26 mouse cellular contexts compared by ENCODE assay signal in the genomic region with DNA sequence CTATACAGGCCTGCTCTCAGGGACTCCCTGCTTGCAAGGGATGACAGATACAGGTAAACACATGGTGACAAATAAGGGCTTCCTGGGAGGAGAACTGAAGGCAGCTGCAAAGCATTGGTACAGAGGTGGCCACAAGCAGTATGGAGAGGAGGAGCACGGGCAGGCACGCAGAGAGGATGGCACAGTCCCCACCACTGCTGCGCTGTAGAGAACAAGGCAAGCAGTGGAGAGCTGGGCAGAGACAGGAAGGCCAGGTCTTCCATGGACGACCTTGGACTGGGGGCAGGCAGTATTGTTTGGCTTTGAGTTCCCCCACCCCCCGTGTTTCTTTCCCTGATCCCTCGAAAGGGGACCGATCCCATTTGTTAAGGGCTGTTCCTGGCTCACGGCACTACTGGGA. TPM values are rescaled to one million over a fixed set of nuclear protein-coding genes. Genes with fewer than 3 reads are reported as not detected.
A peak's percentile ranks its signal among the peaks of the same experiment; 100 is the strongest.
DNase-seq lines count a peak whose midpoint lies in the region; ATAC-seq and TF ChIP-seq lines count a peak whose summit lies in the region.
"Had no signal": no experiment of that assay in that cellular context is flagged by ENCODE, and none has a peak within 500 bp of the region (broad histone marks: within the 10 kb centered on the region; RNA-seq: fewer than 3 reads in every experiment).

No protein-coding gene starts in this region.

- H3K9ac ChIP-seq in kidney, embryonic 14.5 days (ENCODE audit: low read depth, low read length), result no peak overlapping the region
- no peak overlapping the region for H3K9ac ChIP-seq in liver, embryonic 13.5 days
- H3K9ac ChIP-seq in liver, embryonic 12.5 days, result no peak overlapping the region
- H3K9ac ChIP-seq: embryonic facial prominence, embryonic 13.5 days; embryonic facial prominence, embryonic 15.5 days; forebrain, embryonic 12.5 days had no signal

- peaks cover 44% of the 10 kb centered on the region for H3K36me3 ChIP-seq in kidney, embryonic 14.5 days (ENCODE audit: control insufficient read depth, insufficient read depth, low read length)
- H3K36me3 ChIP-seq in liver, embryonic 13.5 days, result peaks cover 55% of the 10 kb centered on the region
- peaks cover 70% of the 10 kb centered on the region for H3K36me3 ChIP-seq in liver, embryonic 12.5 days
- peaks cover 26% of the 10 kb centered on the region for H3K36me3 ChIP-seq in myocyte (ENCODE audit: control insufficient read depth, insufficient read depth)

- H3K27ac ChIP-seq in kidney, embryonic 14.5 days (ENCODE audit: low read depth, low read length), result no peak overlapping the region
- no peak overlapping the region for H3K27ac ChIP-seq in liver, embryonic 13.5 days
- no peak overlapping the region for H3K27ac ChIP-seq in liver, embryonic 12.5 days
- H3K27ac ChIP-seq: embryonic facial prominence, embryonic 13.5 days; embryonic facial prominence, embryonic 15.5 days; forebrain, embryonic 10.5 days; forebrain, embryonic 12.5 days had no signal

- H3K4me2 ChIP-seq in kidney, embryonic 14.5 days (replicated peaks; ENCODE audit: low read depth, low read length), result no peak overlapping the region
- H3K4me2 ChIP-seq in liver, embryonic 13.5 days, result no peak overlapping the region
- no peak overlapping the region for H3K4me2 ChIP-seq in liver, embryonic 12.5 days
- H3K4me2 ChIP-seq in myocyte (ENCODE audit: low read depth), result no peak overlapping the region
- H3K4me2 ChIP-seq: embryonic facial prominence, embryonic 13.5 days; embryonic facial prominence, embryonic 15.5 days; forebrain, embryonic 12.5 days had no signal

- H3K27me3 ChIP-seq in kidney, embryonic 14.5 days (ENCODE audit: control insufficient read depth, insufficient read depth, low read length), result no peaks in the 10 kb centered on the region
- H3K27me3 ChIP-seq in liver, embryonic 13.5 days, result no peaks in the 10 kb centered on the region
- no peaks in the 10 kb centered on the region for H3K27me3 ChIP-seq in liver, embryonic 12.5 days (replicated peaks)
- no peaks in the 10 kb centered on the region for H3K27me3 ChIP-seq in myocyte (ENCODE audit: control insufficient read depth, insufficient read depth, insufficient read length)
- H3K27me3 ChIP-seq: embryonic facial prominence, embryonic 13.5 days; embryonic facial prominence, embryonic 15.5 days; forebrain, embryonic 12.5 days had no signal

- WGBS in kidney, embryonic 14.5 days, result 69% methylated on average over 8 of the region's 8 CpGs
- WGBS in liver, embryonic 13.5 days (ENCODE audit: insufficient replicate concordance), result 65% methylated on average over 8 of the region's 8 CpGs
- 73% methylated on average over 8 of the region's 8 CpGs for WGBS in liver, embryonic 12.5 days (ENCODE audit: insufficient replicate concordance)

- no peak overlapping the region for H3ac ChIP-seq in myocyte (ENCODE audit: control insufficient read depth, insufficient read length)

- H3K79me2 ChIP-seq in myocyte (ENCODE audit: control insufficient read depth, insufficient read depth), result no peaks in the 10 kb centered on the region

- ATAC-seq in kidney, embryonic 14.5 days (ENCODE audit: low FRiP score, low TSS enrichment), result no peak
- 0 out of 2 replicates have a peak, but pooled peaks have one; percentile 26 for ATAC-seq in liver, embryonic 13.5 days (ENCODE audit: low read depth)
- no peak for ATAC-seq in liver, embryonic 12.5 days
- ATAC-seq: forebrain, embryonic 14.5 days; forebrain, embryonic 16.5 days had no signal

- DNase-seq in adrenal gland, postnatal 14 days, result peak; percentile 11
- no peak for DNase-seq in adrenal gland, postnatal 10 days
- DNase-seq in kidney, postnatal 10 days, result peak; percentile 8
- no peak for DNase-seq in liver, embryonic 13.5 days
- DNase-seq: adrenal gland, adult 2 months; adrenal gland, postnatal 25 days; B cell, adult 2 months; cerebellum, adult 11 months; cerebellum, adult 18-20 months; cerebellum, adult 8-10 months; cerebellum, adult 9-11 months; cerebellum, postnatal 14 days; cerebellum, postnatal 36 days; embryo, embryonic 11 days had no signal

- no peak overlapping the region for H3K4me3 ChIP-seq in kidney, embryonic 14.5 days (ENCODE audit: low read length)
- H3K4me3 ChIP-seq in liver, embryonic 13.5 days (replicated peaks), result no peak overlapping the region
- H3K4me3 ChIP-seq in liver, embryonic 12.5 days, result no peak overlapping the region
- H3K4me3 ChIP-seq in myocyte, result no peak overlapping the region
- H3K4me3 ChIP-seq: embryonic facial prominence, embryonic 13.5 days; embryonic facial prominence, embryonic 15.5 days; erythroblast, embryonic 14.5 days; forebrain, embryonic 10.5 days; forebrain, embryonic 12.5 days had no signal

- H3K4me1 ChIP-seq in kidney, embryonic 14.5 days (ENCODE audit: control insufficient read depth, insufficient read depth, low read length), result no peaks in the 10 kb centered on the region
- H3K4me1 ChIP-seq in liver, embryonic 13.5 days (replicated peaks), result 0 out of 2 replicates have a peak, but pooled peaks cover 7% of the 10 kb centered on the region
- no peaks in the 10 kb centered on the region for H3K4me1 ChIP-seq in liver, embryonic 12.5 days
- H3K4me1 ChIP-seq: forebrain, embryonic 10.5 days; forebrain, embryonic 12.5 days had no signal

- TF ChIP-seq POLR2A in myocyte (IDR thresholded peaks at IDR 0.05; ENCODE audit: insufficient read length, low read depth), result peak; percentile 36

- no peaks in the 10 kb centered on the region for H3K9me3 ChIP-seq in kidney, embryonic 14.5 days (ENCODE audit: control insufficient read depth, low read length)
- no peaks in the 10 kb centered on the region for H3K9me3 ChIP-seq in liver, embryonic 13.5 days (replicated peaks)
- no peaks in the 10 kb centered on the region for H3K9me3 ChIP-seq in liver, embryonic 12.5 days (replicated peaks)
- H3K9me3 ChIP-seq: embryonic facial prominence, embryonic 13.5 days; embryonic facial prominence, embryonic 15.5 days; forebrain, embryonic 10.5 days; forebrain, embryonic 12.5 days had no signal

TF ChIP-seq in myocyte, 11 proteins besides CTCF, POLR2A, EP300 and RAD21:
- TF ChIP-seq POLR2AphosphoS2 (IDR thresholded peaks at IDR 0.05; ENCODE audit: insufficient read length, low read depth) (peak; percentile 95), MAX (IDR thresholded peaks at IDR 0.05; ENCODE audit: low read depth) (no peak), TCF12 (IDR thresholded peaks at IDR 0.05; ENCODE audit: insufficient read depth, poor library complexity, severe bottlenecking) (no peak)

RNA-seq across cellular contexts. Expression of gene Aagab, which starts 42.6 kb away (rescaled TPM):
- total RNA-seq in adrenal gland, postnatal 14 days (2021), result 20.7 and 20.8 TPM in 2 replicates
- total RNA-seq in adrenal gland, postnatal 10 days (2021), result 10 to 100 TPM; 22.0 to 24.3 TPM
- polyA plus RNA-seq in kidney, embryonic 14.5 days (2014; fragmentation: Nextera tagmentation; extraction: Ambion mirVana), result 18.9 and 31.1 TPM in 2 replicates
- polyA plus RNA-seq in liver, embryonic 13.5 days (2015; fragmentation: Nextera tagmentation; extraction: Ambion mirVana), result 17.2 and 23.6 TPM in 2 replicates
- polyA plus RNA-seq in liver, embryonic 12.5 days (2016; fragmentation: Nextera tagmentation; extraction: Ambion mirVana), result 25.3 and 26.2 TPM in 2 replicates
- 10.4 TPM for polyA plus RNA-seq in myocyte (2012; fragmentation: generic; extraction: Trizol)

RNA-seq across cellular contexts. Expression of gene Iqch, which starts 42.8 kb away (rescaled TPM):
- 0.30 and 0.44 TPM in 2 replicates for total RNA-seq in adrenal gland, postnatal 14 days (2021)
- total RNA-seq in adrenal gland, postnatal 10 days (2021), result under 1 TPM; 0.18 TPM
- 0.09 TPM in 1 of 2 replicates, not detected in the other for polyA plus RNA-seq in kidney, embryonic 14.5 days (2014; fragmentation: Nextera tagmentation; extraction: Ambion mirVana)
- polyA plus RNA-seq in liver, embryonic 13.5 days (2015; fragmentation: Nextera tagmentation; extraction: Ambion mirVana), result not detected in 2 replicates
- not detected in 2 replicates for polyA plus RNA-seq in liver, embryonic 12.5 days (2016; fragmentation: Nextera tagmentation; extraction: Ambion mirVana)
- polyA plus RNA-seq in myocyte (2012; fragmentation: generic; extraction: Trizol), result not detected
- total RNA-seq: MEL had no signal
- polyA plus RNA-seq: adrenal gland, adult 2 months; embryonic facial prominence, embryonic 11.5 days; embryonic facial prominence, embryonic 13.5 days; erythroblast, embryonic 14.5 days; forebrain, embryonic 12.5 days had no signal

Comparison
In these comparisons a context has a peak if more than half of its experiments do, and no peak if none do; other contexts are left out.
1. DNase-seq: peak in adrenal gland, postnatal 14 days (single experiment) and kidney, postnatal 10 days (single experiment); none in adrenal gland, postnatal 10 days (single experiment) and liver, embryonic 13.5 days (single experiment).